Mouse (Mus musculus) ES-Bruce4 (cell line): Measurements from ENCODE around the gene Tshz3. TPM values are rescaled to one million over a fixed set of nuclear protein-coding genes. Genes with fewer than 3 reads are reported as not detected.
A peak's percentile ranks its signal among the peaks of the same experiment; 100 is the strongest.

Experiments
- H3K27ac ChIP-seq: 2 replicates; pipeline ENCODE4 v1.5.1; 2012; ENCODE audit warnings: low read length, inconsistent platforms; ENCODE audit not compliant: insufficient read depth
- H3K27me3 ChIP-seq: 2 replicates; pipeline ENCODE4 v1.6.1; 2012; ENCODE audit warnings: mild to moderate bottlenecking, low read length, inconsistent platforms; ENCODE audit not compliant: control insufficient read depth, poor library complexity, insufficient read depth, severe bottlenecking
- H3K36me3 ChIP-seq: 2 replicates; pipeline ENCODE4 v1.6.1; 2012; ENCODE audit warnings: inconsistent platforms, mild to moderate bottlenecking, low read length, moderate library complexity; ENCODE audit not compliant: control insufficient read depth, poor library complexity, insufficient read depth, severe bottlenecking
- H3K4me1 ChIP-seq: one replicate; pipeline ENCODE4 v1.8.1; 2011; ENCODE audit warnings: low read length; ENCODE audit not compliant: control insufficient read depth, insufficient read depth
- H3K4me3 ChIP-seq: 2 replicates; pipeline ENCODE4 v1.5.1; 2011; ENCODE audit warnings: low read depth, mild to moderate bottlenecking, low read length
- H3K9ac ChIP-seq: 2 replicates; pipeline ENCODE4 v1.6.1; 2012; ENCODE audit warnings: low read depth, mild to moderate bottlenecking, inconsistent platforms; ENCODE audit not compliant: poor library complexity, severe bottlenecking
- H3K9me3 ChIP-seq: replicated peaks from 2 replicates; pipeline ENCODE4 v1.6.1; 2012; ENCODE audit warnings: mild to moderate bottlenecking, low read length, inconsistent platforms; ENCODE audit not compliant: control insufficient read depth, poor library complexity, insufficient read depth, severe bottlenecking
- CTCF ChIP-seq: IDR thresholded peaks from one replicate; pipeline ENCODE4 v1.8.1; 2011; ENCODE audit warnings: low read depth, low read length
- EP300 ChIP-seq: IDR thresholded peaks from 2 replicates; pipeline ENCODE4 v1.6.1; 2011; ENCODE audit warnings: low read depth, low read length; ENCODE audit not compliant: insufficient read depth
- POLR2A ChIP-seq: IDR thresholded peaks from one replicate; pipeline ENCODE4 v1.8.1; 2011; ENCODE audit warnings: low read length; ENCODE audit not compliant: insufficient read depth
- polyA plus RNA-seq: library from polyadenylated mRNA; stranded (reverse); fragments of >200 nt; gene quantifications from 2 replicates; pipeline ENCODE4 v1.2.4, GENCODE M21; 2011; ENCODE audit warnings: low read depth; ENCODE audit not compliant: missing spikeins, insufficient read depth, insufficient read length

The Tshz3 gene
- polyA plus RNA-seq, 1 experiment, result 1.3 TPM

DNA sequence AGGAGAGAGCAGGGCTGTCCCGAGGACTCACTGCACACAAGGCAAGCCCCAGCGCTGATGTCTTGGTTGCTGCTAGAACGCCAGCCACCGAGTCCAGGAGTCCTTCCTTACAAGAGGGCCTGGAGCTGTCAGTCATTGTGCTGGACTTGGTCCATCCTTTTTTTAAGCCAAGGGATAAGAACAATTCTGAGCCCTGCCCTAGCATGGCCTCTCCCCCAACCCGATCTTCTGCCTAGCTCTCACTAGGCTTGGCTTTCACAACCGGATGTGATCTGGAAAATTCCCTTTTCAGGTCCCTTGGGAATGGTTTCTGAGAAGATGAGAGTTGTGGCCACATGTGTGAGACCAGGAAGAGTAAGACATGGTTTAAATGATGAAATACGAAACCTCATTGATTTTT is 34.5 kb upstream of the Tshz3 start:
- Histone ChIP-seq H3K27me3 (no peaks in the 10 kb centered on the region), H3K27ac (no peak overlapping the region), H3K36me3 (no peaks in the 10 kb centered on the region), H3K4me1 (peaks cover 3% of the 10 kb centered on the region), H3K9ac (no peak overlapping the region), H3K4me3 (no peak overlapping the region), H3K9me3 (no peaks in the 10 kb centered on the region)
- TF ChIP-seq CTCF (no peak), EP300 (no peak), POLR2A (no peak)

DNA sequence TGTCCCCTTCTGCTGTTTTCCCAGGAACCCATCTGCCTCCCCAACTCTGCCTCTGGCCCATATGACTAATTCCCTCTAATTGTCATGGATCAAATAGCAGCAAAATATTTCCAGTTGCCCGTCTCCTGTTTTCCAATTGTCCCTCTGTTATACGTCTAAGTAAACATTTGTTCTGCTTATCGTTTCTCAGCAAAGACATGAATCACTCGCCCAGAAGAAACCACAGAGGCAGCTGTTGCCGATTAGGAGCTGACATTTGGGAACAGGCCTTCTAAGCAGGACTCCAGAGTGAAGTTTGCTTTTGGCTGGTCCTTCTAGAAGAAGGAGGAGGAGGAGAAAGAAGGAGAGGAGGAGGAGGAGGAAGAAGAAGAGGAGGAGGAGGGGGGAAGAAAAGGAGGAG is 30.2 kb upstream of the Tshz3 start:
- H3K27me3 ChIP-seq, result no peaks in the 10 kb centered on the region
- H3K4me3 ChIP-seq, result no peak overlapping the region
- H3K27ac ChIP-seq, result no peak overlapping the region
- H3K9me3 ChIP-seq, result no peaks in the 10 kb centered on the region
- peaks cover 3% of the 10 kb centered on the region for H3K4me1 ChIP-seq
- no peak for TF ChIP-seq POLR2A
- no peak for TF ChIP-seq CTCF
- TF ChIP-seq EP300, result no peak
- H3K9ac ChIP-seq, result no peak overlapping the region
- H3K36me3 ChIP-seq, result no peaks in the 10 kb centered on the region

DNA sequence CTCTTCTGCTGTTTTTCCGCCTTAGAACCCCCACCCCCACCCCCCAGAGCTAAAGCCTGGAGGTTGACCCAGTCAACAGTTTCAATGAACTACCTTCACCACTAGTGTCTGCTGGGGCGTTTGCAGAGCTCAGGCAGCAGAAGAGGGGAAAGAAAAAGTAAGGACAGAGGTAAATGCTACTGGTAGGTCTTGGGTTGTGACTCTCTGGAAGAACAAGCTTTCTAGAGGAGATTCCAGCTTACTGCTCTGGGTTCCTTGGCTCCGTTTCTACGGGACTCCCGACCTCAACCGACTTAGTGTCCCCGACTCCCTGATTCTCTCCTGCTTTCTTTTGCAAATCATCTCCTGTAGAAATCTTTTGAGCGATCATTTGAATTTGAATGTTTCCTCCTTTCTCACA is 19.9 kb upstream of the Tshz3 start:
- H3K4me1 ChIP-seq, result peaks cover 5% of the 10 kb centered on the region
- no peaks in the 10 kb centered on the region for H3K36me3 ChIP-seq
- no peaks in the 10 kb centered on the region for H3K27me3 ChIP-seq
- H3K9ac ChIP-seq, result no peak overlapping the region
- no peaks in the 10 kb centered on the region; the same call in 1 of the 2 replicates for H3K9me3 ChIP-seq
- peak overlapping the region; percentile 81 for H3K27ac ChIP-seq
- no peak overlapping the region for H3K4me3 ChIP-seq
- TF ChIP-seq POLR2A, result no peak
- no peak for TF ChIP-seq CTCF
- TF ChIP-seq EP300, result no peak

DNA sequence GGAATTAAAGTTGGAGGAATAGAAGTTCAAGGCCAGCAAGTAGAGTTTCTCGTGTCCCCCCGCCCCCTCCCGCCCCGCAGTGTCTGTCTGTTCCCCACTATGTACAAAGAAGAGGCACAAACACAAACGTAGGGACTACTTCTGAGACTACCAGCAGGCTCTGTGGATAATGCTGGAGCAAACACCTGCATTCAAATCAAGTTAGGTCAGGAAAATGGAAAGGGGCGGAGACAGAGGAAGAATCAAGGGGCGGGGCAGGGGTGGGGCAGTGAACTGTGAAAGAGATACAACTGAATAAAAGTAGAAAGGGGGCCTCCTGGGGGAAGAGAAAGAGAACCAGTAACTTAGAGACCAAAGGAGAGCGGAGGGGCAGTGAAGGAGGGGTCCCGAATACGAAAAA is 19.4 kb upstream of the Tshz3 start:
- H3K4me1 ChIP-seq, result peaks cover 5% of the 10 kb centered on the region
- H3K9ac ChIP-seq, result no peak overlapping the region
- H3K27ac ChIP-seq, result peak overlapping the region; percentile 81; the same call in 1 of the 2 replicates
- H3K4me3 ChIP-seq, result peak overlapping the region; percentile 6; the same call in 1 of the 2 replicates
- TF ChIP-seq POLR2A, result no peak
- no peak for TF ChIP-seq CTCF
- 0 out of 2 replicates have a peak, but pooled peaks have one; percentile 19 for TF ChIP-seq EP300
- H3K36me3 ChIP-seq, result no peaks in the 10 kb centered on the region
- H3K27me3 ChIP-seq, result no peaks in the 10 kb centered on the region
- H3K9me3 ChIP-seq, result no peaks in the 10 kb centered on the region; the same call in 1 of the 2 replicates

DNA sequence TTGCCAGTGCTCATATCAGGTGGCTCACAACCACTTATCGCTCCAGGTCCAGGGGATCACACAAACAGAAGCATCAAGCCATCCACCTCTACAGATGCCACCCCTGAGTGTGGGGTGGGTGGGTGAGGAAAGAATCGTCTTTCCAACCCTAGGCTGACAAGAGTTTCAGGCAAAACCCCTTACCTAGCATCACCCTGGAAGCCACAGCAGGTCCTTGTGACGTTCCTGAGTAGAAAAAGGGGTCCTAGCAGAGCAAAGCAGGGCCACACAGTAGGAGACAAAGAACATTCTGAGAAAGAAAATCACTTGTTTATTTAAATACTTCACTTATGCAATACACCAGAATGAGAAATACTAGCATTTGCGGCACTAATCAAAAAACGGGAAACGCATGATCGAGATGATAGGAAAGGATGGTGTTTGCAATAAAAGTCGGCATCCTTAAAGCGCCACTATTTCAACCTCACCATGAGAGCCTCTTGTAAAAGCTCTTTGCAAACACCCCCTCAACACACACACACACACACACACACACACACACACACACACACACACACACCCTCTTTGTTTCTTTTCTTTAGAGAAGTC is 18.8 kb upstream of the Tshz3 start:
- H3K27ac ChIP-seq, result peak overlapping the region; percentile 66
- no peak for TF ChIP-seq POLR2A
- TF ChIP-seq CTCF, result no peak
- no peak for TF ChIP-seq EP300
- H3K4me3 ChIP-seq, result peak overlapping the region; percentile 6
- H3K4me1 ChIP-seq, result peaks cover 5% of the 10 kb centered on the region
- H3K27me3 ChIP-seq, result no peaks in the 10 kb centered on the region
- no peaks in the 10 kb centered on the region for H3K9me3 ChIP-seq
- H3K36me3 ChIP-seq, result no peaks in the 10 kb centered on the region
- H3K9ac ChIP-seq, result no peak overlapping the region

DNA sequence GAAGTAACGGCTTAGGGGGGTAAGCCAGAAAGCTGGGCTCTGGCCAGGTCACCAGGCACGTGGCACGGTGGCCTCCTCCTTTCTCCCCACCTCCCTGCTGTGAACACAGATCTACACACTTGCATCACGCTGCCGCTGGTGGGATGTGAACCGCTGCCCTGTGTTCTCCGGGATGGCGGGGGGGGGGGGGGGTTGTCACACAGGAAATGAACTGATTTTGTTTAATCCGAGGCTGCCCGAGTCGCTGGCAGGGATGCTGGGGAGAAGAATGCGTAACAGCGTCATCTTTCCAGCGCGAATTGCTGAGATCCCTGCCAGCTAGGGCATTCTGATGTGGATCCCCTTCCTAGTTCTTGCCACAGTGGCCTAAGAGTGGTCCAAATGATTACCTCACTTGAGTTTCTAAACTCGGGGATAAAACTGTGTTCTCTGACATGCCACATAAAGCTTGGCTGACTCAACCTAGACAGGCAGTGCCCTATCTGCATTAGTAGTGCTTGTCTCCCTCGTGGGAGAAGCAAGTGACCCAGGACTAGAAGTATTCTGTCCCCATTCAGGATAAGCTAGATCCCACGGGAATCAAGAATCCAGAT is 18.0 kb upstream of the Tshz3 start:
- TF ChIP-seq CTCF (no peak), POLR2A (no peak), EP300 (no peak)

More for the DNA sequence above, 18.0 kb upstream of the Tshz3 start:
- Histone ChIP-seq H3K9me3 (no peaks in the 10 kb centered on the region), H3K4me1 (peaks cover 5% of the 10 kb centered on the region), H3K9ac (no peak overlapping the region), H3K36me3 (no peaks in the 10 kb centered on the region), H3K4me3 (no peak overlapping the region), H3K27ac (no peak overlapping the region), H3K27me3 (no peaks in the 10 kb centered on the region)
